Mouse (Mus musculus) adrenal gland, adult 2 months (tissue): ENCODE measurements at regions not wholly inside any gene's neighbourhood (a gene's known extent, or its start where the extent isn't known, plus 50 kb on each side); places are given as distances from the start of the nearest gene placed in this dataset.
"Not testable (repeated sequence)": the region's sequence is repeated elsewhere in the genome, so short reads cannot be mapped to it uniquely, and the experiment has no call there.

Experiments used
- DNase-seq: peaks from one replicate; pipeline ENCODE4 v3.0.0; 2021

GRCm38 (mm10) chr13:32449710-32450417, 111.3 kb upstream of the Gmds start:
- no peak for DNase-seq

GRCm38 (mm10) chr13:32444531-32444930, 106.0 kb upstream of the Gmds start:
- no peak for DNase-seq

GRCm38 (mm10) chr13:32442025-32442424, 103.5 kb upstream of the Gmds start:
- no peak for DNase-seq

- no peak for DNase-seq
Measured at GRCm38 (mm10) chr13:32435136-32435535, 96.6 kb upstream of the Gmds start.

GRCm38 (mm10) chr13:32428482-32428881, 89.9 kb upstream of the Gmds start:
- peak; percentile 33 for DNase-seq

- no peak for DNase-seq
Measured at GRCm38 (mm10) chr13:32426906-32427305, 88.4 kb upstream of the Gmds start.

- no peak for DNase-seq
Measured at GRCm38 (mm10) chr13:32426199-32426598, 87.7 kb upstream of the Gmds start.

- DNase-seq: not testable (repeated sequence)
Measured at GRCm38 (mm10) chr13:32424543-32424942, 86.0 kb upstream of the Gmds start.

- DNase-seq: no peak
Measured at GRCm38 (mm10) chr13:32422485-32422884, 83.9 kb upstream of the Gmds start.

- DNase-seq: no peak
Measured at GRCm38 (mm10) chr13:32419326-32419725, 80.8 kb upstream of the Gmds start.

GRCm38 (mm10) chr13:32418655-32419054, 80.1 kb upstream of the Gmds start:
- peak; percentile 10 for DNase-seq

- DNase-seq: no peak
Measured at GRCm38 (mm10) chr13:32417907-32418306, 79.4 kb upstream of the Gmds start.

- peak; percentile 72 for DNase-seq
Measured at GRCm38 (mm10) chr13:32411287-32411935, 72.9 kb upstream of the Gmds start.

- no peak for DNase-seq
Measured at GRCm38 (mm10) chr13:32410065-32410464, 71.5 kb upstream of the Gmds start.

- no peak for DNase-seq
Measured at GRCm38 (mm10) chr13:32398616-32399015, 60.1 kb upstream of the Gmds start.
